Mouse (Mus musculus) adrenal gland, adult 8-10 months (tissue): ENCODE data around the gene Aldh4a1. TPM values are rescaled to one million over a fixed set of nuclear protein-coding genes. Genes with fewer than 3 reads are reported as not detected.

Source experiments
- DNase-seq: peaks from one replicate; pipeline ENCODE4 v3.0.0; 2022
- total RNA-seq, 4 experiments: library from RNA; stranded (reverse); gene quantifications; 2 replicates each; pipeline ENCODE4 v1.2.4; 2022

Aldh4a1 gene
- total RNA-seq, 4 experiments from 2014 or later = 62.6 to 149 (median 97.9) TPM

DNA sequence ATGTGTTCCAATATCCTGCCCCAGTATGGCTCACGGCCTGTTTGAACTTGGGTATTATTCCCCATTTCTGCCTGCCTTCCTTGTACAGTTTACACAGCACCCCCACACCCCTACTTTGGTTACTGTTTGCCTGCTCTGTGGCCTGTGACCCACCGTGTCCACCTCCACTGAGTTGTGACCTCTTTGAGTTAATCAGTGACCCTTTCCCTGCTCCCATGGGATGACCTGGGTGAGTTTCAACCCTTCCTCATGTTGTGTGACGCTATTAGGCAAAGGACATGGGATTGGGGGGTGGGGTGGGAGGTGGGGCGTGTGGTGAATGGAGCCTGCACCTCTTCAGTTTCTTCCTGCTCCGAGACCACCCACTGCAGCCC, 1.4 kb downstream of the Aldh4a1 start:
- no peak for DNase-seq

- DNase-seq = peak; percentile 56
Measured at GRCm38 (mm10) chr4:139624706-139625105, 2.0 kb downstream of the Aldh4a1 start.

GRCm38 (mm10) chr4:139627361-139627760, 4.7 kb downstream of the Aldh4a1 start:
- DNase-seq = no peak

- no peak for DNase-seq
Measured at GRCm38 (mm10) chr4:139630171-139630570, 7.5 kb downstream of the Aldh4a1 start.

- no peak for DNase-seq
Measured at GRCm38 (mm10) chr4:139631141-139631540, 8.5 kb downstream of the Aldh4a1 start.

DNA sequence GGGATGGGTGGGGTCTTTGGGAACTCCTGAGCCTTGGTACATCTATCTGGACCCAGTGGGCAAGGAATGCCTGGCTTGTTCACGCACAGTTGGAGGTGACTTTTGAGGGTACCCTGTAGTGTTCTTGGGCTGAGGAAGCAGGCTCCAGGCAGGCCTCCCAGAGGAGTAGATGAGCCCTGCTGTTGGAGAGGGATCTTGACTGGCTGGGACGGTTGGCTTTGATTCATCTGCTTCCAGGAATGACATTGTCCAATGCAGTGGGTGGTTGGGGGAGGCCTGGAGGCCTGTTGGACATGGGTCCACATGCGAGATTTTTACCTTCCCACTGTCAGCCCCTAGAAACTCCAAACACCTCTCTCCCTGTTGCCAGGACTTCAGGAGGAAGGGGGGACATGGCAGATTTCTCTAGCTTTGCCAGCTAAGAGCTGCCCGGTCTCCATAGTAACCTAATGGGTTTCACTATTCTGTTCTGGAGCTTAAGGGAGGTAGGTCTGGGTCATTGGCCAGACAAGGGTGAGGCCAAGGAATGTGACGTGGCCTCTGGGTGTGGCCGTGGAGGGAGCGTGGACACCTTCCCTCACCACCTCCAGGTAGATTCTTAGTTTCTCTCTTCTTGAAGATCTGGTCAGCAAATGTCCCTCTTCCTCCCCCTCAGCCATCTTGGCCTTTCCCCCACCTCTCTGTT, 9.0 kb downstream of the Aldh4a1 start:
- no peak for DNase-seq

DNA sequence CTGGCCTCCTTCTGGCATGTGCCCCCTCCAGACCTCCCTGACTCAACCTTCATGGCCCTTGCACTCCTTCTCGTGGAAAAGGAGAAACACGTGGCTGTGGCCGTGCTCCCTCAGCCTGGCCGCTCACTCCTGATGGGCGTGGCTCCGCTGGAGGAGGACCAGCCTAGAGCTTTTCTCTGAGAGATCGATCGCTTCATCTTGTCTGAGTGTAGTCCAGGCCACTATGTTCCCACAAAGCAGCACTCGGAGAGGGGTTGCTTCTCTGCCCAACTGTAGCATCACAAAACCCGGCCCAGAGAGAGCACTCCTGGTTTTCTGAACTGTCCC, 9.6 kb downstream of the Aldh4a1 start:
- no peak for DNase-seq

- DNase-seq = peak; percentile 39
Measured at GRCm38 (mm10) chr4:139636373-139636772, 13.7 kb downstream of the Aldh4a1 start.

DNA sequence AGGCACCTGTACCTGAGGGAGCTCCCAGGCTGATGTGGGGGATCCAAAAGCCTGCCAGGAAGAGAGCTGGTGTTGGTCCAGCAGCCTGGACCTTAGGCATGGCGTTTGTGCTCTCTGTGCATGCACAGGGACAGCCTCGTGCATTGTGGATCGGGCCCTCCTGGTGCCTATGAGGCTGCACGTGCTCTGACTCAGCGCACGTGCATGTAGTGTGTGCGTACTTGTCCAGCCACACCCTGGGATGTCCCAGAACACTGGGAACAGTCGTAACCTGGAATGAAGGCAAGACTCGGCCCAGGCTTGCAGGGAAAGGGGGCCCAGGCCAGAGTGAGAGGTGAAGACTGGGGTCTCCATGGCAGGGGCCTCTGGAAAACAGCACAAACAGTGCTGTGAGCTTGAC, 15.2 kb downstream of the Aldh4a1 start:
- DNase-seq = no peak

DNA sequence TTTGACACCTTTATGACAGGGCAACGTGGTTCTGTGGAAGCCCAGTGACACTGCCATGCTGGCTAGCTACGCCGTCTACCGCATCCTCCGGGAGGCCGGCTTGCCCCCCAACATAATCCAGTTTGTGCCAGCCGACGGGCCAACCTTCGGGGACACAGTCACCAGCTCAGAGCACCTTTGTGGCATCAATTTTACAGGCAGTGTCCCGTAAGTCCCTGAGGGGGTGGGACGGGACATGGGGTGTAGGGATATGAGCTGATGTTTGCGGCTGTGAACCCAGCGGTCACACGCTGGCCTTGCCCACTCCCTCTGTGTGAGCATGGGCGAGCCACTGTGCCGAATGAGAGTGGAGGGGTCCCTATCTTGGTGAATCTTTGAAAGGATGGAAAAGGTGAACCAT, 15.7 kb downstream of the Aldh4a1 start:
- no peak for DNase-seq

DNA sequence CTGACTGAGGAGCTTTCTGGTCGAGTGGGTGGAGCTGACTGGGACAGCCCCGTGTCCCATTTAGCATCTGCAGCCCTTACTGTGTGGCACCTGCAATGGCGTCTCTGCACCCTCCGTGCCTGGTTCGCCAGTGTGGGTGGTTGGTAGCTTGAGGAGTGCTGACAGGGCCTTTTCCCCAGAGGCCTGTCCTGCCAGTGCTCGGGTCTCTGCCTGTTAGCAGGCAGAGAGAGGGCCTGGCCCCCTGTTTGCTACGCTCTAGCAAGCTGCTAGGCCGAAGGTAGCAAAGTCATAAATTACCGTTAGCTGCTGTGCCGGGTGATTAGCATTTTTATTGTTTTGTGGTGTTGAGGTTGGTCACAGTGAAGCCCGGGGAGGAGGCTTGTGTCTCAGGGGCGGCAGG, 17.1 kb downstream of the Aldh4a1 start:
- DNase-seq = no peak

- no peak for DNase-seq
Measured at GRCm38 (mm10) chr4:139640333-139640732, 17.7 kb downstream of the Aldh4a1 start.

DNA sequence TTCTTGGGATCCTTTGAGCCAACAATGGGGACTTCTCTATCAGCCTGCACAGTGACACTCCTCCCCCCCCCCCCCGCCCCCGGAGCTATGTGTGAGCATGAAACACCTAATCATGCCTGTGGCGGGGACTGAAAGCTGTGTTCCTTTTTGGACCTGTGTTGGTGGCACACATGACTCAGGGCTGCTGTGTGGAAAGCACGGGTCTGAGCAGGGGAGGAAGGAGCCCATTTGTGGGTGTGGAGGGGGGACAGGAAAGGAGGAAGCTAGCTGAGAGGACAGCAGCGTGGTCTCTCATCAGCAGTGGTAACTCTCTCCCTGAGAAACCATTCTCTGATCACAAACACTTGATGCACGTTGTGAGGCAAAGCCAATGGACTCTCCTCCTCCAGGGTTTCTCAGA, 18.1 kb downstream of the Aldh4a1 start:
- no peak for DNase-seq

DNA sequence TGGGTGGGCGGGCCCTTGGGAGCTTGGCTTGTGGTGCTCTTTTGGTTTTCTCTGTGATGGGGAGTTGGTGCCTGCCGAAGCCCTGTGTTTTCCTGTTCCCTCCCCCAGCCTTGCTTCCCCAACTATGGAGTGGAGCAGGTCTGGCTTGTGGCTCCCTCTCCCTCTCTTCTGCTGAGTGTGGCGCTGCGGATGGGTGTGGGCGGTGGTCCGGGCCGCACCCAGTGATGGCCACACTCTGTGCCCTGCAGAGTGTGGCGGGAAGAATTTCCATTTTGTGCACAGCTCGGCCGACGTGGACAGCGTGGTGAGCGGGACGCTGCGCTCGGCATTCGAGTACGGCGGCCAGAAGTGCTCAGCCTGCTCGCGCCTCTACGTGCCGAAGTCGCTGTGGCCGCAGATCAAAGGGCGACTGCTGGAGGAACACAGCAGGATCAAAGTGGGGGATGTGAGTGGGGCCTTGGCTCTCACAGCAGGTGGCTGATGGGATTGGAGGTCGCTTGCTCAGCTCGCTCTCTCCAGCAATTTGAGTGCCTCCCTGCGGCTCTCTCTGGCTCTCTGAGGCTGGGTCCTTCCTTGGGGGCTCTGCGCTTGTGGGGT, 19.3 kb downstream of the Aldh4a1 start:
- no peak for DNase-seq

GRCm38 (mm10) chr4:139643972-139644371, 21.3 kb downstream of the Aldh4a1 start:
- peak; percentile 45 for DNase-seq

DNA sequence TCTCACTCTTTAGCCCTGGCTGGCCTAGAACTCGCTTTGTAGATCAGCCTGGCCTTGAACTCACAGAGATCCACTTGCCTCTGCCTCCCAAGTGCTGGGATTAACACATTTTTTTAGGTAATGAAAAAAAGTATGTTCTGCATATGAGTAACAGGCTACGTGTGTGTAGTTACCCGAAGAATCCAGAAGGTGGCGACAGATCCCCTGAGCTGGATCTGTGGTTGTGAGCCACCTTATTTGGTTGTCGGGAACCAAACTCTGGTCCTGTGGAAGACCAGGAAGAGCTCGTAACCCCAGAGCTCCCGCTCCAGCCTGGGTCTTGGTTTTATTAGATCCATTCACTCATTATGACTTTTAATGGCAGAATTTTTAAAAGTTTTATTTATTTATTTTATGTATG, 24.2 kb downstream of the Aldh4a1 start:
- DNase-seq = no peak

DNA sequence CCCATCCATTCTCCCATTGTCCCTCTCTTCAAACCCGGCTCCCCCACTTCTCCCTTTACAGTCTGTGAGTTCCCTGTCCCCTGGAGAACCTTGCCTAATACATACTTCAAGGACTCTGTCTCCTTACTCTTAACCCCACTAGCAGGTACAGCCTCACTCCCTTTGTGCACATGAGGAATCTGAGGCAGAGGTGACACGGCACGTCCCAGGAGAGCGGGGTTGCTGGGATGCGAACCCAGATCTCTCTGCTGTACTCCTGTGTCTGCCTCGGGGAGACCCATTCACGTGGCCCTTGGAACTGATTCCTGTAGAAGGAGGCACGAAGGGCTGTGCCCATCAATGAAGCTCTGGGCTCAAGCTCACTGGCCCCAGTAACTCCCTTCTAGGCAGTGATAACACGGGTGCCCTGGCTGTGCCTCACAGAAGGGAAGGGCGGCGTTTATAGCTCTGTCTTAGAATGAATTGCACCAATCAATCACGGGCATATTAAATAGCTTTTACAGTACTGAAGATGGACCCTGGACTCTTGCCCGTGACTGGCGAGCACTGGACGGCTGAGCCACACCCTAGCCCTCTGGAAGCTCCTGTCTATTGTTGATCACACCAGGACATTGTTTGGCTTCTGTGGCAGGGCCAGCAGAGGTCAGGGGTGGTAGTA, 27.5 kb downstream of the Aldh4a1 start:
- no peak for DNase-seq

DNA sequence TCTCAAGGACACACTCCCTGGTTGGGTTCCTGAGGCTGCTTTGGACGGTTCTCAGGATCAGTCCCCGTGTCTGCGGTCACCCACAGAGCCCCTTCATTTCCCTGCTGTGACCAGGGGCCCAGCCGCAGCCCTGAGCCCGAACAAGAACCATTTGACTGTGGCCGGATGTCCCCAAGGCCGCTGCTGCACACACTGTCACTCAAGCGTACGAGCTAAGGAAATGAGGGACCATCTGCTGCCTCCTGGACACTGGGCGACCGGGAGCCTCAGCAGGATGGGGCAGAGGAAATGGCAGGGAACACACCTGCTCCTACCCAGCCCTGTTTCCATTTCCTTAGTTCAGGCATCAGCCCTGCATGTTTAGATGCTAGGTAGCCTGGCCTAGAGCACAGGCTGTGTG, 28.2 kb downstream of the Aldh4a1 start:
- DNase-seq = no peak

DNA sequence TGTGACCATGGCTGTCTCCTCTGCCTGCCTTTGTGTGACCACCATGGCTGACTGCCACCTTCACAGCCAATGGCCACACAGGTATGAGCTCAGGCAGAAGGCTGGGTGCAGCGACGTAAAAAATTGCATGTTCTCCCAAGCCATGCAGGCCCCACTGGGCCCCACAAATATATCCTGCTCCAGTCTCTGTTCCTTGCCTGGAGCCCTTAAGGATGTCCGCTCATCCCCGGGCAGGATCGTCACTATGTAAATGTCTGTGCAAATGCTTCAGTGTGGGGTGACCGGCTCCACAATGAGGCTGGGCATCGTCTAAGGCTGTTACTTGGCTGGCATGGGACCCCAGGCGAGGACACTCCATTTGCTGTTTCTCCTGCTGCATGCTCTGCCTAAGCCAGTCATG, 30.6 kb downstream of the Aldh4a1 start, which contains the start of gene Tas1r2:
Gene Tas1r2, plus strand, starts transcription at position 301 of the 400 bp plus-strand sequence.
- DNase-seq = no peak

GRCm38 (mm10) chr4:139661897-139662296, 39.2 kb downstream of the Aldh4a1 start:
- DNase-seq = no peak

- DNase-seq = no peak
Measured at GRCm38 (mm10) chr4:139667632-139668031, 45.0 kb downstream of the Aldh4a1 start.

DNA sequence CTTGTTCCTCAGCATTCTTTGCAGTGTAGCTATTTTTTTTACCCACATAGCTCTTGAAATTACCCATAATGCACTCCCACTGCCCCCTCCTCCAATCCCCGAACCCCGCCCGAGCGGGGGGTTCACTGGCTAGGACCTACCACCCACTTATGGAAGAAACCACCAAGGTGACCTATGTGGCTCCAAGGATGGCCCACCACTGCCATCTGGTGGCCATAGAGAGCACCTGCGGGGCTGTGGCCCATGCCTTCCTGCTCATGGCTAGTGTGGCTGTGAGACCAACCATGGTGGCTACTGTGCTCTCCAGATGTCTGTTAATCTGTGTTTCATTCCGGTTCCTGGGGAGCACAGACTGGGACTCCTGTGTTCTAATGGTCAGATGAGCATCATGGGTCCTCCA, 47.2 kb downstream of the Aldh4a1 start:
- no peak for DNase-seq

DNA sequence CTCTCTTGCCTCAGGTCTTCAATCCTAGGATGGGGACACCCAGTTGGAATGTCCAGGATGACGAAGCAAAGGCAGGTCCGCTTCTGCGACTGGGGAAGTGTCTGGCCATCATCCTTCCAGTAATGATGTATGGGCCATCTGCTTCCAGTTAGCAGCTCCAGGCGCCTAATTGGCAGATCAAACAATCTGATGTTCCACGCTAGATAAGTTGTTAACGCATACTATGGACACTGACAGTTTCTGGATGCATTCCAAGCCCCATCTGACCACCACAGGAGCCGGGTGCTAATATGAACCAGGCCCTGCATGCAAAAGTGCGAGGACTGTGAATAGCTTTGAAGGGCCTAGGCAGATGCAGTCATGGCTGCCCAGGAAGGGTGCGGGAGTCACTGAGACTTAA, 53.0 kb downstream of the Aldh4a1 start:
- DNase-seq = no peak
